Mouse (Mus musculus) splenic B cell, adult 2 months (primary cell): ENCODE results near the gene Hid1.
"Not testable (repeated sequence)": the region's sequence is repeated elsewhere in the genome, so short reads cannot be mapped to it uniquely, and the experiment has no call there.

Experiments
- DNase-seq: peaks from one replicate; pipeline ENCODE4 v3.0.0-alpha.2; 2011; ENCODE audit warnings: low read depth, low spot score
- H3K27me3 ChIP-seq: 2 replicates; pipeline ENCODE4 v1.6.1; 2012; ENCODE audit warnings: mild to moderate bottlenecking, low read length, moderate library complexity, mixed read lengths; ENCODE audit not compliant: control insufficient read depth, poor library complexity, insufficient read depth, severe bottlenecking
- H3K36me3 ChIP-seq: 2 replicates; pipeline ENCODE4 v1.6.1; 2012; ENCODE audit warnings: mild to moderate bottlenecking, low read length, moderate library complexity, mixed read lengths; ENCODE audit not compliant: control insufficient read depth, poor library complexity, insufficient read depth, severe bottlenecking

The Hid1 gene

DNA sequence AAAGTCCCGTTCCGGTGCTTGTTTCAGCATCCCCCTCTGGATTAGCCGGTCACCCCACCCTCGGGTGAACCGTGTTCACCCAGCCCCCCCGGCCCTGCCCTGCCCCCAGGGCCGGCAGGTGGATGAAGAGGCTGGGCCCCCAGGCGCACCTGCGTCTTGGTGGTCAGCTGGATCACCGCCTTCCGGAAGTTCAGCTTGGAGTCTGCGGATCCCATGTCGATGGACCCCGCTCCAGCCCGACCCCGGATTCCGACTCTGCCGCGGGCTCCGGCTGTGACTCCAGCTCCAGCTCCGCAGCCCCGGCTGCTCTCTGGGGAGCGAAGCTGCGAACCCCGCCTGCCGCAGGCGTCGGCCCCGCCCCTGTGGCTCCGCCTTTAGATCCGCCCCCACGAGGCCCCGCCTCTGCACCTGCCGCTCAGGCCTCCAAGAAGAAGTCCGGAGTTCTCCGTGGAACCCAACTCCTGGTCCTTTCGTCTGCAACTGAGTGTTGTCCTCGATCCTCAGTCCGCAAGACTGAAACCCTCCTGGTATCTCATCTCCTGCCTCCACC lies at the start of gene Hid1:
Gene Hid1, minus strand, starts transcription at position 362 of the 550 bp plus-strand sequence.
- DNase-seq: peak; percentile 77
- Histone ChIP-seq H3K27me3 (peaks cover 4% of the 10 kb centered on the region), H3K36me3 (no peaks in the 10 kb centered on the region)

DNA sequence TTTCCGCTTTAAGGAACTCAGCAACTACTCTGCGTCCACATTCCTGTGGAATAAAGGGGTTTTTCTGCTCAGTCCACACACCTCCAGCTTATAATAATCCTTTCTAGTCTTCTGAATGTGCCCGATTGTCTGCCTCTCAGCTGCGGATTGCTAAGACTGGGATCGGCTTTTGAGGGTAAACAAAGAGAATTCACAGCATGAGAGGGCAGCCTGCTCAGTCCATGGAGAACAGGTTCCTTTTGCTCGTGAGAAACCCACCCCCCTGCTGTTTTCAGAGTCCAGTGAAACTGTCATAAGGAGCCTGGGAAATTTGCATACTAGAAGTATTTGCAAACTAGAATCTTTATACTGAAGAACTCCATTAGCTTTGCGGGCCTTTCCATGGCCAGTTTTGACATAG lies 42.0 kb upstream of the Hid1 start:
- Histone ChIP-seq H3K36me3 (no peaks in the 10 kb centered on the region; the same call in 1 of the 2 replicates), H3K27me3 (no peaks in the 10 kb centered on the region)
- DNase-seq: no peak

DNA sequence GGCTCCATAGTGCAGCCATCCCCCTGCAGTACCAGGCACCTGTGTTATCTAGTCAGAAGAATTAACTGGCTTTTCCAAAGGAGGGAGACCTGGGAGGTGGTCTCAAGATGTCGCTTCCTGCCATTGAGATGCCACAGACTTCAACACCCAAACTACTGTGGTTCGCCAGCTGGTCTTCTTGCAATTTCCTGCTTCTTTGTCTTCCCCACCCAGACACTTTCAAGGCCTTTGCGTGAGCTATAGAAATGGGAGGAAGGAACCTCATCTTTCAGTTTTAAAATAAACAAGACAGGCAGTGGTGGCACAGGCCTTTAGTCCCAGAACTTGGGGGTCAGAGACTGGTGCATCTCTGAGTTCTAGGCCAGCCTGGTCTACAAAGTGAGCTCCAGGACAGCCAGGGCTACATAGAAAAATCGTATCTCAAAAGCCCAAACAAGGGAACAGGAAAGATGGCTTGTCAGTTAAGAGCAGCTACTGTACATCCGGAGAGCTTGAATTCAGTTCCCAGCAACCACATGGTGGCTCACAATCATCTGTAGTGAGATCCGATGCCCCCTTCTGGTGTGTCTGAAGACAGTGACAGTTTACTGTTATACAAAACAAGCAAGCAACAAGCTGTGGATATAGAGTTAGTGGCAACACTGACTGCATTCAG lies 40.8 kb upstream of the Hid1 start:
- H3K36me3 ChIP-seq: no peaks in the 10 kb centered on the region; the same call in 1 of the 2 replicates
- no peak for DNase-seq

DNA sequence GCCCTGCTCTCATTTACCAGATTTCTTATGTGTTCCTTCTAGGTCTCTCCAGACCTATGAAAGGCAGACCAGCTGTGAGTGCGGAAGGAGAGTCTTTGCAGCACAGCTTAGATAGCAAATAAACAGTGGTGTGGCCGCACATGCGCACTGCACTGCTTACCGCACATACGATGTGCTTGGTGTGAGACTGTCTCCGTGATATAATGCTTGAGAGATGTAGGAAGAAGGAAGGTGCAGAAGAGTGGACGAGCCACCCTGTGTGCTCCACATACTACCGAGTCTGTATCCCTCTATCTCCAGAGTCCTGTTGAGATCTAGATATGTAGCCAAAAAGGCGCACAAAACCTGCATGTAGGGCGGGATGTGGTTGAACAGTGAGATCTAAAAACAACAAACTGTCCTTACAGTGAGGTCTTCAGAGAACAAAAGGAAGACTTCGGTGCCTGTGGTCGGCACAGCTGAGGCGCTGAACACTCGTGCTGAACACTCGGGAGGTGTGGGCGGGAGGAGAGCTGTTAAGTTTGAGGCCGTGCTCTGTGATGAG lies 39.4 kb upstream of the Hid1 start:
- no peaks in the 10 kb centered on the region for H3K27me3 ChIP-seq
- no peaks in the 10 kb centered on the region; the same call in 1 of the 2 replicates for H3K36me3 ChIP-seq
- no peak for DNase-seq

More for the DNA sequence above, 40.8 kb upstream of the Hid1 start:
- no peaks in the 10 kb centered on the region for H3K27me3 ChIP-seq

DNA sequence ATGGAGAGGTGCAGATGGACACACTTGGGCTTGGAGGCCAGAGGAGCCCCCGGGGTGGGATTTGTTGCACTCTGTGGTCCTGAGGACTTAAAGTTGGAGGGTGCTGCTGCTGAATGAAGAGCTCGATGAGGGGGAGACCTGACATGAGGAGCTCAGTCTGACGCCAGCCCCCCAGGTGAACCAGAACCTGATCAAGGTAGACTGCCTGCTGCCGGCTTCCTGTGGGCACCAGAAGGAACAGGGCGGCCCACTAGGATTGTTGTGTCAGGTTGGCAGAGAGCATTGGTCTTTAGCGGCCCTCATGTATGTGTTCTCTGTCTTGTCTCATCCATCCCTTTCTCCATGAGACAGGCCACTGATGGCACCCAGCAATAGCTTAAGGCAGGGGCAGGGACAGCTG lies 38.2 kb upstream of the Hid1 start:
- DNase-seq: no peak
- Histone ChIP-seq H3K27me3 (no peaks in the 10 kb centered on the region), H3K36me3 (no peaks in the 10 kb centered on the region; the same call in 1 of the 2 replicates)

DNA sequence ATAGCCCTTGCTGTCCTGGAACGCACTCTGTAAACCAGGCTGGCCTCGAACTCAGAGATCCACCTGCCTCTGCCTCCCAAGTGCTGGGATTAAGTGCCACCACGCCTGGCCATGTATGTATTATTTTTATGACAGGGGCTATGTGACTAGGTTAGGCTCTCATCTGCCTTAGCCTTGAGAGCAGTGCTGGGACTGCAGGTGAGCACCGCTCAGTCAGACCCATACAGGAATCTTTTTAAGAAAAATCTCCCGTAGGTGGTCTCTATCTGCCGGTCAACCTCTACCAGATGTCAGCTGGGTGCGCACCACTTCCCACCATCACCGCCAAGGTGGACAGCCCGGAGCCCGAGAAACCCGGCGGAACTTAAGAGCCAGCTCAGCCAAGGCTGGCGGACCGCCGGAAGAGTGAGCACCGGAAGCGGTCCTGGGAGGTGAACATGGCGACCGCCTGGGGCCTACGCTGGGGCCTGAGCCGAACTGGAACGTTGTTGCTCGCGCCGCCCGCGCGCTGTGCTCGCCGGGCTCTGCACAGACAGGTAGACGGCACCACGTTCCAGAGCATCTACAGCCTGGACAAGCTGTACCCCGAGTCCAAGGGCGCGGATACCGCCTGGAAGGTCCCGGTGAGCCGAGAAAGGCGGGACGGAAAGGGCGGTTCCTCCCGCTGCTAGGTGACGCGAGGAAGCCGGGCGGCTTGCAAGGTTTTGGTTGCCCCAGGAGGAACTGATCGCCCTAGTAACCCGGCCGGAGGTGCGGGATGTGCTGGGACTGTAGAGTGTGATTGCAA lies 36.0 kb upstream of the Hid1 start, which contains the start of gene Mrpl58:
Gene Mrpl58, plus strand, starts transcription at position 415 of the 787 bp plus-strand sequence.
- peak; percentile 82 for DNase-seq
- no peaks in the 10 kb centered on the region for H3K36me3 ChIP-seq
- no peaks in the 10 kb centered on the region for H3K27me3 ChIP-seq

DNA sequence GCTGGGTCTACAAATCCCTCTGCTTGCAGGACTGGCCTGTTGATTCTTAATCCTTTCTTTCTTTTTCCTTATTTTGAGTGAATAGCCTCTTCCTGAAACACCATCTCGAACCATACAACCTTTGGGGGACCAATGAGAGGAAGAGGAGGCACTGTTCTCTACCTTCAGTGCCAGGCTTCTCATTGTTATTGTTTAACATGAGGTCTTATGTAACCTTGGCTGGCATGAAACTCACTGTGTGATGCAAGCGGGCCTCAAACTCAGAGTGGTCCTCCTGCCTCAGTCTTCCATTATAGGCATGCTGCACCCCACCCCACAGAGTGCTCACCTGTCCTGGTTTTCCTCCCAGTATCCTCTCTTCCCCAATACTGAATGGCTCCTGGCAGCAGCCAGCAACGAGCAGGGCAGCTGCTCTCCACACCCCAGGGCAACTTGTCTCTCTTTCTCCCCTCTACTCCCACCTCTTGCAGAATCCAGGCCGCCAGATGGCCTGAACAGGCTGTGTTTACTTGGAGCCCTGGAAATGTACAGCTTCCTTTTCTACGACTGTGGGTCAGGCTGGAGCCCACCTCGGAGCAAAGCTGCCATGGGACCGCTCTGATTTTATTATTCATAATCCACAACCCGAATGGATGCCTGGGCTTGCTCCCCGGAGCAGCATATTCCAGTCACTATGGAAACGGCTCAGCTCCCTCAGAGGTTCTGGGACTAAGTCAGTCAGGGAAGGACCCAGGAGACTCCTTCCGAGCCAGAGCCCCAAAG lies 33.3 kb upstream of the Hid1 start:
- H3K27me3 ChIP-seq: no peaks in the 10 kb centered on the region
- no peak for DNase-seq
- H3K36me3 ChIP-seq: no peaks in the 10 kb centered on the region

DNA sequence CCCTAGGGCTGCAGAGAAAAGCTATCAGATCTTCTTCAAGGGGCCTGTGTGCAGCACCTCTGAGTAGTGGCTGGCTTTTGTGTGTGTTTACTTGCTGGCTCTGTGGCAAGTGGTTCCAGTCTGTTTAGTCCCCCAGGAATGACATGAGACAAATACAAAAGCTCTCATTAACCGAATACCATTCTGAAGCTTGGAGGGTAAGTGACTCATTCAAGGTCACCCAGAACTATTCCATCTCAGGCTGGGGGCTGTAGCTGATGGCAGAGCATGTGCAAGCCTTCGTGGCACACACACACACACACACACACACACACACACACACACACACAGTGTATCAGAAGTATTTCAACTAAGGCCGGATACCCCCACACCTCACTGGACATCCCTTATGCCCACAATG lies 32.6 kb upstream of the Hid1 start:
- no peak for DNase-seq
- Histone ChIP-seq H3K36me3 (no peaks in the 10 kb centered on the region), H3K27me3 (no peaks in the 10 kb centered on the region)

DNA sequence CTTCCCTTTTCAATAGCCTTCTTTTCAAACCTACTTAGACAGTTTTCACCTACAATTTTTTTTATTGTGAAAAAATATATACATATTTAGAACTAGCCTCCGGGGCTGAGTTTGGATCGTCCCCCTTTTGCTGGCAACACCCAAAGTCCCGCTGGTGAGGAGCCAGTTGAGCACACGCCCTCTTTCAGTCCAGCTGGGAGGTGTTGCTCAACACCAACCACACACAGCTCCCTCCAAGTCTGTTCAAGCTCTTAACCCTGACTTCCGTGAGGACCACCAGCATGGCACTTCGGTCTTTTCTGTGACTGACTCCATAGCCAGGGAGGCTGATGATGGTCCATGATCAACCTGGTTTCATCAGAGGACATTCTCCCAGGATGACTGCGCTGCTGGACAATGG lies 30.5 kb upstream of the Hid1 start:
- H3K36me3 ChIP-seq: no peaks in the 10 kb centered on the region
- no peaks in the 10 kb centered on the region for H3K27me3 ChIP-seq
- no peak for DNase-seq

DNA sequence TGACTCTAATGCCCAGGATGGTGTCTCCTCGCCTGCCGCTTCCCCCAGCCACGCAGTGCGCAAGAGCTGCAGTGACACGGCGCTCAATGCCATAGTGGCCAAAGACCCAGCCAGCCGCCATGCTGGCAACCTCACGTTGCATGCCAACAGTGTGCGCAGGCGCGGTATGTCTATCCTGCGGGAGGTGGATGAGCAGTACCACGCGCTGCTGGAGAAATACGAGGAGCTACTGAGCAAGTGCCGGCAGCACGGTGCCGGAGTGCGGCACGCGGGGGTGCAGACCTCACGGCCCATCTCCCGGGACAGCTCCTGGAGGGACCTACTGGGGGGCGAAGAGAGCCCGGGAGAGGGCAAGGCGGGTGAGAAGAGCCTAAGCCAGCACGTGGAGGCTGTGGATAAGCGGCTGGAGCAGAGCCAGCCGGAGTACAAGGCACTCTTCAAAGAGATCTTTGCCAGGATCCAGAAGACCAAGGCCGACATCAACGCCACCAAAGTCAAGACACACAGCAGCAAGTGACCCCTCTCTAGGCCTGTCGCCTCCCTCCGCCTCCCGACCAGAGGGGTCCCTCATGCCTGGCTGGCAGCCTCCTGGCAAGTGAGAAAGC lies 26.3 kb upstream of the Hid1 start:
- no peaks in the 10 kb centered on the region for H3K27me3 ChIP-seq
- no peak for DNase-seq
- H3K36me3 ChIP-seq: no peaks in the 10 kb centered on the region

DNA sequence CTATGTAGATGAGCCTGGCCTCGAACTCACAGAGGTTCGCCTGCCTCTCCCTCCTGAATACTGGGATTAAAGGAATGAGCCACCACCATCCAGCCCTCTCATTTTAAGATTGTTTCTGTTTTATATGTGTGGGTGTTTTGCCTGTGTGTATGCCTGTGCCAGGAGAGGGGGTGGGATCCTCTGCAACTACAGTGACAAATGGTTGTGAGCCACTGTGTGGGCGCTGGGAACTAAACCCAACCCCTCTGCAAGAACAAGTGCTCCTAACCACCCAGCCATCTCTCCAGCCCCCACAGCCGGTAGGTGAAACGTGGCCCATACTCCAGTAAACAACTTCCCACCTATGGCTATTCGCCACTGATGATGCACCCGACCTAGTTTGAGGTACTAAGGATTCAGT lies 23.8 kb upstream of the Hid1 start:
- no peaks in the 10 kb centered on the region for H3K36me3 ChIP-seq
- DNase-seq: no peak
- no peaks in the 10 kb centered on the region for H3K27me3 ChIP-seq

DNA sequence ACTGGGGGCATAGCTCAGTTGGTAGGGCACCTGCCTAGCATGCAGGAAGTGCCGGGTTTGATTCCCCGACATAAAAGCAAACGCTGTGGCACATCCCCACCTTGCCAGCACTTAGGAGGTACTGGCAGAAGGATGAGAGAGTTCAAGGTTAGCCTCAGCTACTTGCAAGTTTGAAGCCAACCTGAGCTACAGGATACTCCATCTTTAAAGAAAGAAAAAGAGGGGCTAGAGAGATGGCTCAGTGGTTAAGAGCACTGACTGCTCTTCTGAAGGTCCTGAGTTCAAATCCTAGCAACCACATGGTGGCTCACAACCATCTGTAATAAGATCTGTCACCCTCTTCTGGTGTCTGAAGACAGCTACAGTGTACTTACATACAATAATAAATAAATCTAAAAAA lies 19.3 kb upstream of the Hid1 start:
- DNase-seq, H3K36me3 ChIP-seq, H3K27me3 ChIP-seq: not testable (repeated sequence)

DNA sequence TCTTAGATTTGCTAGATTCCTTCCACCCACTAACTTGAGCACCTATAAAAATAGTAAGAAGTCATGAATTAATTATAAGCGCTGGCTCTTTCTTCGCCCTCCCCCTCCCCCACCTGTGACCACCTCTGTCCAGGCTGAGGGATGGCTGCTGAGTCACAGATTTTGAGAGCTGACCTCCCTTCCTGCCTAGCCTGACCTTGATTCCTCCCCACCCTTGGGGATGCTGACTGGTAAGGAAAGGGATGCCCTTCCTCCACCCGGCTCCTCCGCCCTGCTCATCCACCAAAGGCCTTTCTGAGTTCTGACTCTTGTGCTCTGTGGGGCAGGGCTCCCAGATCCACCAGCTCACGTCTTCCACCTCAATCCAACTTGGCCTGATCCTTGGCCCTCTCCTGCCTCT lies 17.0 kb upstream of the Hid1 start:
- no peak for DNase-seq
- Histone ChIP-seq H3K36me3 (no peaks in the 10 kb centered on the region), H3K27me3 (no peaks in the 10 kb centered on the region)
